Mouse (Mus musculus): ENCODE measurements around the gene Rnf121. TPM values are rescaled to one million over a fixed set of nuclear protein-coding genes. Genes with fewer than 3 reads are reported as not detected.

Gene Rnf121
- total and polyA plus RNA-seq, 3 experiments, result 12.3 to 36.9 (median 28.5) TPM

DNA sequence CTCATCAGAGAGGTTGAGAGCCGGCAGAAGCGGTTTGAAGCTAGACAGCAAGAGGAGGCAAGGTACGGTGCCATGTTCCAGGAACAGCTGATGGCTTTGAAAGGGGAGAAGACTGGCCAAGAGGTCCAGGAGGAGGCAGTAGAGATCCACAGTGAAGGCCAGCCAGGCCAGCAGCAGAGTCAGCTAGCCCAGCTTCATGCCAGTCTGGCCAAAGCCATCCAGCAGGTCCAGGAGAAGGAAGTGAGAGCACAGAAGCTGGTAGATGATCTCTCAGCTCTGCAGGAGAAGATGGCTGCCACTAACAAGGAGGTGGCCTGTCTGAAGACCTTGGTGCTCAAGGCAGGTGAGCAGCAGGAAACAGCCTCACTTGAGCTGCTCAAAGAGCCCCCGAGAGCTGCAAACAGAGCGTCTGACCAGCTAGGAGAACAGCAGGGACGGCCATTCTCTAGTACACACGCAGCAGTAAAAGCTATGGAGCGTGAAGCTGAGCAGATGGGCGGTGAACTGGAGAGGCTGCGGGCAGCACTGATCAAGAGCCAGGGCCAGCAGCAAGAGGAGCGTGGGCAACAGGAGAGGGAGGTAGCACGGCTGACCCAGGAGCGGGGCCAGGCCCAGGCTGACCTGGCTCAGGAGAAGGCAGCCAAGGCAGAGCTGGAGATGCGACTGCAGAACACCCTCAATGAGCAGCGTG is 65.7 kb downstream of the Rnf121 start:
- no peak for DNase-seq

DNA sequence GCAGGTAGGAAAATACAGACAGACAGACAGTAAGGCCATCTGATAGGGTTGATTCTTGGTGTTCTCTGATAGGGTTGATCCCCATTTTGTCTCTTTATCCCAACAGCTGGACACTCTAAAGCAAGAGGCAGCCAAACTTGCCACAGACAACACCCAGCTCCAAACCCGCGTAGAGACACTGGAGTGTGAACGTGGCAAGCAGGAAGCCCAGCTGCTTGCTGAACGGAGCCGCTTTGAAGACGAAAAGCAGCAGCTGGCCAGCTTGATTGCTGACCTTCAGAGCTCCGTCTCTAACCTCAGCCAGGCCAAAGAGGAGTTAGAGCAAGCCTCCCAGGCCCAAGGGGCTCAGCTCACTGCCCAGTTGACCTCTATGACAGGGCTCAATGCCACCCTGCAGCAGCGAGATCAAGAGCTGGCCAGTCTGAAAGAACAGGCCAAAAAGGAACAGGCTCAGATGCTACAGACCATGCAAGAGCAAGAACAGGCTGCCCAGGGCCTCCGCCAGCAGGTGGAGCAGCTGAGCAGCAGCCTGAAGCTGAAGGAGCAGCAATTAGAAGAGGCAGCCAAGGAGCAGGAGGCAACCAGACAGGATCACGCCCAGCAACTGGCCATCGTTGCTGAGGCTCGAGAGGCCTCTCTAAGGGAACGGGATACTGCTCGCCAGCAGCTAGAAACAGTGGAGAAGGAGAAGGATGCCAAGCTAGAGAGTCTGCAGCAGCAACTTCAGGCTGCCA is 66.9 kb downstream of the Rnf121 start:
- DNase-seq, result peak; percentile 89

DNA sequence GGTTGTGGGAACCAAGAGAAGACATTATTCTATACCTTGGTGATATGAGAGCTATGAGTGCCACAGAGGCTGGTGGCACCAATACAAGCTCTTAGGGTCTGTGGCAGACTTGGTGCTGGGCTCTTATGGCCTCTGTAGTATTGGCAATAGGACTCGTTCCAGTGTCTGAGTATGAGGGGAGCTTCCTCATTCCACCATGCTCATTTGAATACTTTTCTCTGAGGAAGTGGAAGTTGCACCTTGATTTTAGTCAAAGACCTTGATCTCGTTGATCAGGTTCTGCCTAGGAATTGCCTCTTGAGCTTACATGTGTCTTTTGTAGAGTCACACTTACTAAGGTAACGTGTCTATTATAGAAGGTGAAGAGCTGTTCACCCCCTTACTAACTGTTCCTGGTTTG is 71.0 kb downstream of the Rnf121 start:
- no peak for DNase-seq

DNA sequence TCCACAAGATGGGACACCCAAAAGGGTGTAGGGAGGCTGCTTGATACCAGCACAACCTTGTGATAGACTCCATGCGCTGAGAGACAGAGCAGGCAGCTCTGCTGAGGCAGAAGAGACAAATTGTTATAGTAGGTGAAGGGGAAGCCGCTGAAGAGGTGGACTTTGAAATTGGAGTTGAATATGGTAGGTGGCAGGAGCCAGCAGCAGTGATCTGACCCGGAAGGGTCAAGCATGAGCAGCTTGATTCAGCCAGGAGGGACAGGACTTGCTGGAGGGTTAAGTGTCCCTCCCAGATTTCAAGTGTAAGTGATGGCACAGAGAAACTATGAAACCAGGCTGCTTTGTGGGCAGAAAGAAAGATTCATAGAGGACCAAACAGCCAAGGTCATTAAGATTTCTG is 80.2 kb downstream of the Rnf121 start:
- DNase-seq, result no peak

DNA sequence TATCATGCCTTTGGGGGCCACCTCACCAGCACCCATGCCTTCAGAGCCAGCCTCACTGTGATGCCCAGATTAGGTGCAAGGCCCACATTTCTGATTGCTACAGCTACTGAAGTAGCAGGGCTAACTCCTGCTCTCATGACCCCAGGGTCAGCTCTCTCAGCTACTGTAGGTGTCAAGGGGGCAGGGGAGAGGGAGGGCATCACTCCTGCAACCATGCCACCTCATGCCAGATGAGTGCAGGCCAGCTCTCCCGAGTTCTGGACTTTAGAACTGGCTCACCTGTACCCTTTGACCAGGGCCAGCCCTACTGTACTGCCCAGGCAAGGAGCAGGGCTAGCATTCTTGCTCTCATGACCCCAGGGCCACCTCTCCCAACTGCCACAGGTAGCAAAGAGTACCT is 82.5 kb downstream of the Rnf121 start:
- DNase-seq, result no peak

DNA sequence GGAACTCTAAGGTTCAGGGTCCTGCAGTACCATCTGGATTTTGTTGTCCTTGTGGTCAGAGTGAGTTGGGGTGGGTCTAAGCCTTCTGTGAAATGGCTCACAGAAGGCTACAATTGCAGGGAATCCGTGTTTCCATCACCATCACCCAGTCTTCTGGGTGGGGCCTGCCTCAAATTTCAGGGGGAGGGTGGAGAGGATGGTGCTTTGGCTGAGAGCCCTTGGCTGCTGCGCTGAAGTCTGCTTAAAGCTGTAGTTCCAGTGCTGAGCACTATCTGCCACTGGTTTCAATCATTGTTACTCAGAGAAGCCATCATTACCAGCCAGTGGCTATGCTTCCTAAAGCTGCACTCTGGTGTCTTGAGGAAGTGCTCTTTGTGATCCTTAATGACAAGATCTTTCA is 90.8 kb downstream of the Rnf121 start:
- DNase-seq, result peak; percentile 55

DNA sequence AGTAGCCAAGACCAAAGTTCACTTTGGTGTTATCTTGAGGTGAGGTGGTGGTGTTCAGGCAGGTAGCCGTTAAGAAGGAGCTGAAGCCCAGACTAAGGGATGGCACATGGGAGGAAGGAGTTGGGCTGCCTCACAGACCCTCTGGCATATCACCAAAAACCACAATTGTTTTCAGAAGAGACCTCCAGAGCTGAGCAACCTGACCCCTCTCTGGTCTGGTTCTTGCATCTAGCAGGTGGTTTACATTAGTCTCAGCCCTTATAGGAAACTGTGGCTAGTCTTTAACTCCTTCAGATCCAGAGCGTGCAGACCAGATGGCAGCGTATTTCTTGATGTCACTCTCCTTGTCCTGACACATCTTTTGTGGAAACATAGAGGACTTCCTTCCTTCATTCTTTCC is 91.5 kb downstream of the Rnf121 start:
- no peak for DNase-seq

DNA sequence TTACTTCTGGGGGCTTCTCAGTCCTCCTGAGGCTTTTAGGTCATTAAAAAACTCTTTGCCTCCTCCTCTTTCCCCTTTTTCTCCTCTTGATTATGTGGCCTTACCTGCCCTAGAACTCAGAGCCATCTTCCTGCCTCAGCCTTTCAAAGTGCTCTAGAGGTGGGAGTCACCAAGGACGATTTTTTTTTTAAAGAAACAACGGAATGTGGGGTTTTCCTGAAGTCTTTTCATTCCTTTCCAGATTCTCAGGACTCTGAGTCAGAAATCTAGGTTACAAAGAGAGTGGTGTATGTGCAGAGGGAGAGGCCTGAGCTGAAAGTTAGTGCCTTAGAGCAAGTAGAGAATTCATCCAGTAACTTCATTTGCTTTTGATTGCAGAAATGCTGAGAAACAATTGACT is 93.5 kb downstream of the Rnf121 start:
- no peak for DNase-seq

DNA sequence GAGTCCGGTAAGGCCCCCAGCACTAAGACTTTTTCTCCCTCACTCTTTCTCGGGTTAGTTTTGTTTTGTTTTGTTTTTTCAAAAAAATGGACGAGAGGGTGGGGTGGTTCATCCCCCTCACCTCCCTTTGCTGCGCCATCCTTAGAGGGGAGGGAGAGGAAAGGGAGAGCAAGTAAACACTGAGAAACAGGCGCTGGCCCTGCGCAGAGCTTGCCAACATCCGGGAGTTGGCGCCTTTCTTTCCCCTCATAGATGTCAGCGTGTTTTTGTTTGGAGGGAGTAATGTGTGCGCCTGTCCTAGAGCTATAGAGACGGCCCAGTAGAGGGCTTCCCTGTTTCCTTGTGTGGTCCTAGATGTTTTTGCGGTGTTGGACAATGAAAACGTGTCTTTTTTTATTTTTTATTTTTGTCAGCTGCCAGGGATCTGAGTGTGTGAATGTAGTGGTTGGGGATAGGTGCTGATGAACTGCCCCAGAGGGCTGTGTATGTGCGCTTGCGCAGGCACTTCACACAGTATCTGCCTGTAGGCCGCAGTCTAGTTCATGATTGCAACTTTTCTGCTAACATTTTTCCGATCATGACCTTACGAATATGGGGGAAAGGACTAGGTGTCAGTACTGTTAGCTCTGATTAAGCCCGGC is 94.3 kb downstream of the Rnf121 start:
- DNase-seq, result peak; percentile 85

DNA sequence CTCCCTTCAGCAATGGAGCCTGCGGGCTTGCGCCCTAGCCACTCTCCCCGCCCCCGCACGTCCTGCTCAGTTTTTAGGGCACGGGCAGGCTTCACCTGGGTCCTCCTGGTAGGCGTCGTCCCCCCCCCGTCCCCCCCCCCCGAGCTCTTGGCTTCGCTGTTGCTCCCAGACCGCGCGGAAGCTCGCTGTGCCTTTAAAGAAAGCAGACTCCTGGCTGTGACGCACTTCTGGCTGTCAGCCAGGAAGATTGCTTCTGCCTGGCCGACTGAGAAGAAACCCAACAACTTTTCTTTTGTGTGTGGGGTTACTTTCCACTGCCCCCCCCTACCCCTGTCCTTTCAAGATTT is 94.9 kb downstream of the Rnf121 start:
- DNase-seq, result peak; percentile 92

DNA sequence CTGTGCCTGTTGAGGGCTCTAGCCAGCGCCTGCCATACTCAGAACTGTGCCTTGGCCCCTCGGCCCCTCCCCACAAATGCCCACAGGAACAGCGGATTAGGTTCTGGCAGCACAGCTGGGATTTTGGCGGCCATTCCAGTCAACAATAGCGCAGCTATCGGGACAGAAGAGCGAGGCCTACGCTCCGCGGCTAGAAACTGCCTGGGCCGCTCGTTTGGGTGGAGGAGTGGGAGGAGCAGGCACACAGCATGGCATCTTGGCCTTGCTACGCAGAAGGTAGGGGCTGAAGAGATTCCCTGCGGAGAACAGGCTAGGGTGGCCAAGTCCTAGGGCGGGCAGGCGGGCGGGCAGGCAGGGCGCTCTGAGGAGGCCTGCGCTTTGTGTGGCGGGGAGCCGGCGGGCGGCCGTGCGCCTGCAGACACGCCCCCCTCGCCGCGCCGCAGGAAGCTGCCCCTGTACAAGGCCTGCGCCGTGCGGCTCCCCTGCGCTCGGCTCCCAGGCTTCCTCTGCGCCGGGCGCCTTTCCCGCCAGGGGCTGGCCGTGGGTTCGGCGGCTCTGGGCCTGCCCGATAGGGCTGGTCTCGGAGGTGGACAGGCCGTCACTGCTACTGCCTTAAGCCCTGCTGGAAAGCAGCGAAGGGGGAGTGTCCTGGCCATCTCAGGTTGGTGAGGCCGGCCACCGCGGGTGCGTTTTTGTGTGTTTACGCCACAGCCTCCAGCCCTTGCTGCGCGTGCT is 95.4 kb downstream of the Rnf121 start:
- peak; percentile 94 for DNase-seq

Other genes starting within 250 kb of the Rnf121 start
- gene Phox2a, start 247.2 kb downstream of the Rnf121 start, total RNA-seq (2021), result 10 to 100 TPM; 15.6 to 45.9 TPM
- gene Phox2a, start 247.2 kb downstream of the Rnf121 start, polyA plus RNA-seq (2012; rRNA removed), result 40.1 and 48.0 TPM in 2 replicates
- gene Inppl1, start 227.2 kb downstream of the Rnf121 start, total RNA-seq (2021), result 10 to 100 TPM; 81.2 to 90.1 TPM
- gene Inppl1, start 227.2 kb downstream of the Rnf121 start, polyA plus RNA-seq (2012; rRNA removed), result 139 and 142 TPM in 2 replicates
- gene Folr2, start 208.3 kb downstream of the Rnf121 start, total RNA-seq (2021), result 1 to 10 TPM; 3.2 to 4.5 TPM
- gene Folr2, start 208.3 kb downstream of the Rnf121 start, polyA plus RNA-seq (2012; rRNA removed), result 3.9 and 5.0 TPM in 2 replicates
- 10 to 100 TPM; 34.2 to 35.7 TPM for gene Anapc15, start 201.8 kb downstream of the Rnf121 start, total RNA-seq (2021)
- gene Anapc15, start 201.8 kb downstream of the Rnf121 start, polyA plus RNA-seq (2012; rRNA removed), result 32.3 and 39.9 TPM in 2 replicates
- gene Folr1, start 194.7 kb downstream of the Rnf121 start, total RNA-seq (2021), result 10 to 100 TPM in 1 of 2 experiments, under 1 TPM in 1; 0.86 to 22.0 TPM
- gene Folr1, start 194.7 kb downstream of the Rnf121 start, polyA plus RNA-seq (2012; rRNA removed), result 1.3 and 2.6 TPM in 2 replicates
- gene Lamtor1, start 159.6 kb downstream of the Rnf121 start, total RNA-seq (2021), result 100 to 1,000 TPM; 106 to 131 TPM
- 298 TPM in 2 replicates for gene Lamtor1, start 159.6 kb downstream of the Rnf121 start, polyA plus RNA-seq (2012; rRNA removed)
- not detected for gene Tomt, start 159.1 kb downstream of the Rnf121 start, total RNA-seq (2021)
- gene Tomt, start 159.1 kb downstream of the Rnf121 start, polyA plus RNA-seq (2012; rRNA removed), result not detected in 2 replicates
- gene Lrrc51, start 131.6 kb downstream of the Rnf121 start, total RNA-seq (2021), result 10 to 100 TPM; 11.7 to 17.3 TPM
- gene Lrrc51, start 131.6 kb downstream of the Rnf121 start, polyA plus RNA-seq (2012; rRNA removed), result 9.4 and 10.3 TPM in 2 replicates
- 100 to 1,000 TPM; 167 to 176 TPM for gene Numa1, start 131.4 kb downstream of the Rnf121 start, total RNA-seq (2021)
- gene Numa1, start 131.4 kb downstream of the Rnf121 start, polyA plus RNA-seq (2012; rRNA removed), result 89.3 and 96.6 TPM in 2 replicates
- 10 to 100 TPM in 1 of 2 experiments, 1 to 10 TPM in 1; 6.1 to 22.2 TPM for gene Il18bp, start 46.8 kb downstream of the Rnf121 start, total RNA-seq (2021)
- 15.5 and 18.2 TPM in 2 replicates for gene Il18bp, start 46.8 kb downstream of the Rnf121 start, polyA plus RNA-seq (2012; rRNA removed)
- 10 to 100 TPM; 11.8 to 12.0 TPM for gene Xndc1, start within 50 bp of the Rnf121 start, total RNA-seq (2021)
- 22.3 and 29.9 TPM in 2 replicates for gene Xndc1, start within 50 bp of the Rnf121 start, polyA plus RNA-seq (2012; rRNA removed)
- gene Xntrpc, start 244 bp upstream of the Rnf121 start, total RNA-seq (2021), result under 1 TPM; 0.63 to 0.79 TPM
- gene Xntrpc, start 244 bp upstream of the Rnf121 start, polyA plus RNA-seq (2012; rRNA removed), result 2.4 and 2.5 TPM in 2 replicates
- gene Trpc2, start 17.6 kb upstream of the Rnf121 start, total RNA-seq (2021), result under 1 TPM in 1 of 2 experiments, not detected in 1; 0.35 TPM
- not detected in 2 replicates for gene Trpc2, start 17.6 kb upstream of the Rnf121 start, polyA plus RNA-seq (2012; rRNA removed)
- not detected for gene Art1, start 36.3 kb upstream of the Rnf121 start, total RNA-seq (2021)
- 0.28 TPM in 1 of 2 replicates, not detected in the other for gene Art1, start 36.3 kb upstream of the Rnf121 start, polyA plus RNA-seq (2012; rRNA removed)
- not detected for gene Art5, start 44.0 kb upstream of the Rnf121 start, total RNA-seq (2021)
- gene Art5, start 44.0 kb upstream of the Rnf121 start, polyA plus RNA-seq (2012; rRNA removed), result 0.09 and 0.35 TPM in 2 replicates
- gene Chrna10, start 51.4 kb upstream of the Rnf121 start, total RNA-seq (2021), result not detected
- gene Chrna10, start 51.4 kb upstream of the Rnf121 start, polyA plus RNA-seq (2012; rRNA removed), result 0.22 and 0.38 TPM in 2 replicates
- 10 to 100 TPM; 47.8 to 84.4 TPM for gene Nup98, start 144.7 kb upstream of the Rnf121 start, total RNA-seq (2021)
- 10.1 and 13.5 TPM in 2 replicates for gene Nup98, start 144.7 kb upstream of the Rnf121 start, polyA plus RNA-seq (2012; rRNA removed)
- gene Pgap2, start 144.7 kb upstream of the Rnf121 start, total RNA-seq (2021), result 10 to 100 TPM; 62.6 to 96.0 TPM
- 320 and 360 TPM in 2 replicates for gene Pgap2, start 144.7 kb upstream of the Rnf121 start, polyA plus RNA-seq (2012; rRNA removed)
- gene Rhog, start 190.6 kb upstream of the Rnf121 start, total RNA-seq (2021), result 10 to 100 TPM; 48.0 to 62.7 TPM
- 60.0 and 69.0 TPM in 2 replicates for gene Rhog, start 190.6 kb upstream of the Rnf121 start, polyA plus RNA-seq (2012; rRNA removed)
- 10 to 100 TPM; 68.2 to 74.8 TPM for gene Stim1, start 202.3 kb upstream of the Rnf121 start, total RNA-seq (2021)
- gene Stim1, start 202.3 kb upstream of the Rnf121 start, polyA plus RNA-seq (2012; rRNA removed), result 68.4 and 77.7 TPM in 2 replicates